Comparison of ENCODE assay signal across 21 mouse cellular contexts in genomic region chr12:41878493-41878892, GRCm38 (mm10).
A peak's percentile ranks its signal among the peaks of the same experiment; 100 is the strongest.
DNase-seq lines count a peak whose midpoint lies in the region; ATAC-seq and TF ChIP-seq lines count a peak whose summit lies in the region.
"Had no signal": no experiment of that assay in that cellular context is flagged by ENCODE, and none has a peak within 500 bp of the region (broad histone marks: within the 10 kb centered on the region; RNA-seq: fewer than 3 reads in every experiment).

No protein-coding gene starts in this region.

- TF ChIP-seq EP300 in lung, postnatal 0 days (IDR thresholded peaks at IDR 0.05), result no peak

- intact Hi-C loops in heart, postnatal 10 days (cut with DNase I), result no loop called here

- 64% methylated on average over 3 of the region's 3 CpGs for WGBS in lung, postnatal 0 days

- H3K36me3 ChIP-seq in lung, postnatal 0 days (ENCODE audit: insufficient read depth, low read length), result no peaks in the 10 kb centered on the region
- H3K36me3 ChIP-seq in G1E (replicated peaks), result no peaks in the 10 kb centered on the region
- H3K36me3 ChIP-seq: embryonic facial prominence, embryonic 15.5 days; forebrain, embryonic 15.5 days; midbrain, embryonic 12.5 days had no signal

- H3K27me3 ChIP-seq in lung, postnatal 0 days (replicated peaks; ENCODE audit: insufficient read depth, low read length), result no peaks in the 10 kb centered on the region
- no peaks in the 10 kb centered on the region for H3K27me3 ChIP-seq in G1E (ENCODE audit: insufficient read depth, low read length)
- H3K27me3 ChIP-seq: embryonic facial prominence, embryonic 15.5 days; forebrain, embryonic 15.5 days; midbrain, embryonic 12.5 days had no signal

- no peak overlapping the region for H3K27ac ChIP-seq in lung, postnatal 0 days (ENCODE audit: low read length)
- H3K27ac ChIP-seq: embryonic facial prominence, embryonic 15.5 days; forebrain, embryonic 15.5 days; midbrain, embryonic 12.5 days had no signal

- TF ChIP-seq CTCF in lung, postnatal 0 days (IDR thresholded peaks at IDR 0.05), result no peak
- no peak for TF ChIP-seq CTCF in G1E (IDR thresholded peaks at IDR 0.05; ENCODE audit: low read depth, low read length)

- H3K4me3 ChIP-seq in lung, postnatal 0 days (ENCODE audit: low read depth, low read length), result no peak overlapping the region
- H3K4me3 ChIP-seq in G1E (ENCODE audit: low read depth, low read length), result no peak overlapping the region; the same call in 1 of the 2 replicates
- H3K4me3 ChIP-seq: embryonic facial prominence, embryonic 15.5 days; forebrain, embryonic 15.5 days; midbrain, embryonic 12.5 days had no signal

- no peaks in the 10 kb centered on the region for H3K4me1 ChIP-seq in lung, postnatal 0 days (ENCODE audit: insufficient read depth, low read depth, low read length)
- peaks cover 67% of the 10 kb centered on the region for H3K4me1 ChIP-seq in G1E (ENCODE audit: insufficient read depth, low read depth, low read length)
- H3K4me1 ChIP-seq: embryonic facial prominence, embryonic 15.5 days; forebrain, embryonic 15.5 days; midbrain, embryonic 12.5 days had no signal

- H3K4me2 ChIP-seq in lung, postnatal 0 days (replicated peaks; ENCODE audit: low read depth, low read length), result no peak overlapping the region
- H3K4me2 ChIP-seq: embryonic facial prominence, embryonic 15.5 days; forebrain, embryonic 15.5 days; heart, embryonic 11.5 days; midbrain, embryonic 12.5 days had no signal

- ATAC-seq in lung, postnatal 0 days, result no peak
- peak; percentile 91 for ATAC-seq in G1E (ENCODE audit: extremely low read depth, insufficient number of reproducible peaks, low FRiP score, poor library complexity, severe bottlenecking)
- ATAC-seq in granulocyte monocyte progenitor cell, adult 5-6 weeks (replicated peaks; ENCODE audit: poor library complexity, severe bottlenecking), result peak; percentile 99
- peak; percentile 39; the same call in 1 of the 2 replicates for ATAC-seq in neutrophil, adult 5-6 weeks (ENCODE audit: extremely low read depth, insufficient number of reproducible peaks, low FRiP score, poor library complexity, severe bottlenecking)
- ATAC-seq: activated CD4-positive, CD25-positive, alpha-beta regulatory T cell, adult 4 months; forebrain, embryonic 15.5 days had no signal

- H3K9ac ChIP-seq in lung, postnatal 0 days (replicated peaks; ENCODE audit: low read depth), result no peak overlapping the region
- H3K9ac ChIP-seq: embryonic facial prominence, embryonic 15.5 days; forebrain, embryonic 15.5 days; midbrain, embryonic 12.5 days had no signal

- no peaks in the 10 kb centered on the region for H3K9me3 ChIP-seq in lung, postnatal 0 days (ENCODE audit: low read length)
- no peaks in the 10 kb centered on the region for H3K9me3 ChIP-seq in G1E (replicated peaks)
- H3K9me3 ChIP-seq: embryonic facial prominence, embryonic 15.5 days; forebrain, embryonic 15.5 days; midbrain, embryonic 12.5 days had no signal

- DNase-seq in lung, postnatal 36 days, result peak; percentile 12
- no peak for DNase-seq in lung, postnatal 0 days (ENCODE audit: low spot score)
- DNase-seq in G1E (ENCODE audit: low spot score) (peak; percentile 40), MN1 (ENCODE audit: low spot score) (no peak)
- no peak for DNase-seq in kidney, adult 11 months
- DNase-seq in heart, postnatal 10 days, result no peak
- DNase-seq: adrenal gland, postnatal 10 days; cerebellum, adult 8-10 months; gastrocnemius, postnatal 10 days; heart, adult 11 months; kidney, adult 18-20 months; kidney, postnatal 4 days; lung, postnatal 10 days; thymus, postnatal 14 days had no signal

Comparison
In these comparisons a context has a peak if more than half of its experiments do, and no peak if none do; other contexts are left out.
1. DNase-seq: peak in lung, postnatal 36 days (single experiment) and G1E (single experiment); none in lung, postnatal 0 days (single experiment), kidney, adult 11 months (single experiment), MN1 (single experiment) and heart, postnatal 10 days (0 of 2).